Mouse (Mus musculus): ENCODE data around the gene Sox5. TPM values are rescaled to one million over a fixed set of nuclear protein-coding genes. Genes with fewer than 3 reads are reported as not detected.

Gene Sox5
- polyA plus RNA-seq, 1 experiment, result 0.81 TPM

GRCm38 (mm10) chr6:144137397-144137796 lies 644.4 kb downstream of the Sox5 start:
- no peak for DNase-seq
- Histone ChIP-seq H3K27me3 (ENCODE audit: control insufficient read depth, insufficient read depth, low read length) (no peaks in the 10 kb centered on the region), H3K36me3 (ENCODE audit: control insufficient read depth, insufficient read depth, low read length) (no peaks in the 10 kb centered on the region), H3K4me1 (replicated peaks; ENCODE audit: control insufficient read depth, insufficient read depth, low read length) (no peaks in the 10 kb centered on the region), H3K27ac (ENCODE audit: control insufficient read depth, insufficient read depth, low read length) (no peak overlapping the region), H3K4me3 (ENCODE audit: control insufficient read depth, insufficient read depth, low read length) (no peak overlapping the region)
- WGBS, result over 99% methylated on average over 5 of the region's 5 CpGs
- TF ChIP-seq CTCF (IDR thresholded peaks at IDR 0.05; ENCODE audit: borderline replicate concordance, control insufficient read depth, extremely low read depth, insufficient read depth, low read length, poor library complexity) (no peak), POLR2A (IDR thresholded peaks at IDR 0.05; ENCODE audit: control insufficient read depth, extremely low read depth, insufficient read depth, low read length, poor library complexity) (no peak)

GRCm38 (mm10) chr6:144136894-144137293 lies 644.9 kb downstream of the Sox5 start:
- TF ChIP-seq CTCF (IDR thresholded peaks at IDR 0.05; ENCODE audit: borderline replicate concordance, control insufficient read depth, extremely low read depth, insufficient read depth, low read length, poor library complexity), result no peak
- no peak for TF ChIP-seq POLR2A (IDR thresholded peaks at IDR 0.05; ENCODE audit: control insufficient read depth, extremely low read depth, insufficient read depth, low read length, poor library complexity)
- no peak overlapping the region for H3K4me3 ChIP-seq (ENCODE audit: control insufficient read depth, insufficient read depth, low read length)
- H3K4me1 ChIP-seq (replicated peaks; ENCODE audit: control insufficient read depth, insufficient read depth, low read length), result no peaks in the 10 kb centered on the region
- no peak overlapping the region for H3K27ac ChIP-seq (ENCODE audit: control insufficient read depth, insufficient read depth, low read length)
- H3K27me3 ChIP-seq (ENCODE audit: control insufficient read depth, insufficient read depth, low read length), result no peaks in the 10 kb centered on the region
- no peaks in the 10 kb centered on the region for H3K36me3 ChIP-seq (ENCODE audit: control insufficient read depth, insufficient read depth, low read length)
- WGBS, result 90% methylated on average over 4 of the region's 4 CpGs
- DNase-seq, result no peak

- Histone ChIP-seq H3K27ac (ENCODE audit: control insufficient read depth, insufficient read depth, low read length) (no peak overlapping the region), H3K36me3 (ENCODE audit: control insufficient read depth, insufficient read depth, low read length) (no peaks in the 10 kb centered on the region), H3K4me1 (replicated peaks; ENCODE audit: control insufficient read depth, insufficient read depth, low read length) (no peaks in the 10 kb centered on the region), H3K4me3 (ENCODE audit: control insufficient read depth, insufficient read depth, low read length) (no peak overlapping the region), H3K27me3 (ENCODE audit: control insufficient read depth, insufficient read depth, low read length) (no peaks in the 10 kb centered on the region)
- 95% methylated on average over 12 of the region's 12 CpGs for WGBS
- no peak for TF ChIP-seq POLR2A (IDR thresholded peaks at IDR 0.05; ENCODE audit: control insufficient read depth, extremely low read depth, insufficient read depth, low read length, poor library complexity)
- TF ChIP-seq CTCF (IDR thresholded peaks at IDR 0.05; ENCODE audit: borderline replicate concordance, control insufficient read depth, extremely low read depth, insufficient read depth, low read length, poor library complexity), result no peak
- DNase-seq, result no peak
These were observed 651.9 kb downstream of the Sox5 start for GRCm38 (mm10) chr6:144129927-144130326.

- Histone ChIP-seq H3K4me3 (ENCODE audit: control insufficient read depth, insufficient read depth, low read length) (no peak overlapping the region), H3K4me1 (replicated peaks; ENCODE audit: control insufficient read depth, insufficient read depth, low read length) (no peaks in the 10 kb centered on the region), H3K27ac (ENCODE audit: control insufficient read depth, insufficient read depth, low read length) (no peak overlapping the region), H3K27me3 (ENCODE audit: control insufficient read depth, insufficient read depth, low read length) (no peaks in the 10 kb centered on the region), H3K36me3 (ENCODE audit: control insufficient read depth, insufficient read depth, low read length) (no peaks in the 10 kb centered on the region)
- TF ChIP-seq POLR2A (IDR thresholded peaks at IDR 0.05; ENCODE audit: control insufficient read depth, extremely low read depth, insufficient read depth, low read length, poor library complexity), result no peak
- no peak for TF ChIP-seq CTCF (IDR thresholded peaks at IDR 0.05; ENCODE audit: borderline replicate concordance, control insufficient read depth, extremely low read depth, insufficient read depth, low read length, poor library complexity)
- DNase-seq, result no peak
- WGBS, result 86% methylated on average over 1 of the region's 1 CpGs
These were observed 661.8 kb downstream of the Sox5 start for GRCm38 (mm10) chr6:144119961-144120360.

- 94% methylated on average over 6 of the region's 6 CpGs for WGBS
- Histone ChIP-seq H3K4me3 (ENCODE audit: control insufficient read depth, insufficient read depth, low read length) (no peak overlapping the region), H3K4me1 (replicated peaks; ENCODE audit: control insufficient read depth, insufficient read depth, low read length) (no peaks in the 10 kb centered on the region), H3K36me3 (ENCODE audit: control insufficient read depth, insufficient read depth, low read length) (no peaks in the 10 kb centered on the region), H3K27ac (ENCODE audit: control insufficient read depth, insufficient read depth, low read length) (no peak overlapping the region), H3K27me3 (ENCODE audit: control insufficient read depth, insufficient read depth, low read length) (no peaks in the 10 kb centered on the region)
- no peak for DNase-seq
- TF ChIP-seq POLR2A (IDR thresholded peaks at IDR 0.05; ENCODE audit: control insufficient read depth, extremely low read depth, insufficient read depth, low read length, poor library complexity) (no peak), CTCF (IDR thresholded peaks at IDR 0.05; ENCODE audit: borderline replicate concordance, control insufficient read depth, extremely low read depth, insufficient read depth, low read length, poor library complexity) (no peak)
These were observed 665.1 kb downstream of the Sox5 start for GRCm38 (mm10) chr6:144116646-144117045.

GRCm38 (mm10) chr6:144111561-144111960 lies 670.2 kb downstream of the Sox5 start:
- TF ChIP-seq CTCF (IDR thresholded peaks at IDR 0.05; ENCODE audit: borderline replicate concordance, control insufficient read depth, extremely low read depth, insufficient read depth, low read length, poor library complexity), result no peak
- no peak for TF ChIP-seq POLR2A (IDR thresholded peaks at IDR 0.05; ENCODE audit: control insufficient read depth, extremely low read depth, insufficient read depth, low read length, poor library complexity)
- no peak for DNase-seq
- Histone ChIP-seq H3K4me1 (replicated peaks; ENCODE audit: control insufficient read depth, insufficient read depth, low read length) (no peaks in the 10 kb centered on the region), H3K36me3 (ENCODE audit: control insufficient read depth, insufficient read depth, low read length) (no peaks in the 10 kb centered on the region), H3K27ac (ENCODE audit: control insufficient read depth, insufficient read depth, low read length) (no peak overlapping the region), H3K4me3 (ENCODE audit: control insufficient read depth, insufficient read depth, low read length) (no peak overlapping the region), H3K27me3 (ENCODE audit: control insufficient read depth, insufficient read depth, low read length) (no peaks in the 10 kb centered on the region)
- WGBS, result 94% methylated on average over 6 of the region's 6 CpGs

- no peak for TF ChIP-seq CTCF (IDR thresholded peaks at IDR 0.05; ENCODE audit: borderline replicate concordance, control insufficient read depth, extremely low read depth, insufficient read depth, low read length, poor library complexity)
- no peak for TF ChIP-seq POLR2A (IDR thresholded peaks at IDR 0.05; ENCODE audit: control insufficient read depth, extremely low read depth, insufficient read depth, low read length, poor library complexity)
- H3K27me3 ChIP-seq (ENCODE audit: control insufficient read depth, insufficient read depth, low read length), result no peaks in the 10 kb centered on the region
- no peaks in the 10 kb centered on the region for H3K36me3 ChIP-seq (ENCODE audit: control insufficient read depth, insufficient read depth, low read length)
- no peak overlapping the region for H3K4me3 ChIP-seq (ENCODE audit: control insufficient read depth, insufficient read depth, low read length)
- no peak overlapping the region for H3K27ac ChIP-seq (ENCODE audit: control insufficient read depth, insufficient read depth, low read length)
- no peaks in the 10 kb centered on the region for H3K4me1 ChIP-seq (replicated peaks; ENCODE audit: control insufficient read depth, insufficient read depth, low read length)
- WGBS, result 92% methylated on average over 10 of the region's 10 CpGs
- no peak for DNase-seq
These were observed 674.9 kb downstream of the Sox5 start for GRCm38 (mm10) chr6:144106848-144107247.
